Mouse (Mus musculus) B cell, adult 67 days (primary cell): ENCODE results near the gene Col6a2. TPM values are rescaled to one million over a fixed set of nuclear protein-coding genes. Genes with fewer than 3 reads are reported as not detected.

Experiments used
- total RNA-seq, 2 experiments: library from RNA; stranded (reverse); gene quantifications; 4 replicates each; pipeline ENCODE4 v1.2.4; 2023

Col6a2 gene
- under 1 TPM in 1 of 2 experiments, not detected in 1; 0.15 TPM for total RNA-seq

DNA sequence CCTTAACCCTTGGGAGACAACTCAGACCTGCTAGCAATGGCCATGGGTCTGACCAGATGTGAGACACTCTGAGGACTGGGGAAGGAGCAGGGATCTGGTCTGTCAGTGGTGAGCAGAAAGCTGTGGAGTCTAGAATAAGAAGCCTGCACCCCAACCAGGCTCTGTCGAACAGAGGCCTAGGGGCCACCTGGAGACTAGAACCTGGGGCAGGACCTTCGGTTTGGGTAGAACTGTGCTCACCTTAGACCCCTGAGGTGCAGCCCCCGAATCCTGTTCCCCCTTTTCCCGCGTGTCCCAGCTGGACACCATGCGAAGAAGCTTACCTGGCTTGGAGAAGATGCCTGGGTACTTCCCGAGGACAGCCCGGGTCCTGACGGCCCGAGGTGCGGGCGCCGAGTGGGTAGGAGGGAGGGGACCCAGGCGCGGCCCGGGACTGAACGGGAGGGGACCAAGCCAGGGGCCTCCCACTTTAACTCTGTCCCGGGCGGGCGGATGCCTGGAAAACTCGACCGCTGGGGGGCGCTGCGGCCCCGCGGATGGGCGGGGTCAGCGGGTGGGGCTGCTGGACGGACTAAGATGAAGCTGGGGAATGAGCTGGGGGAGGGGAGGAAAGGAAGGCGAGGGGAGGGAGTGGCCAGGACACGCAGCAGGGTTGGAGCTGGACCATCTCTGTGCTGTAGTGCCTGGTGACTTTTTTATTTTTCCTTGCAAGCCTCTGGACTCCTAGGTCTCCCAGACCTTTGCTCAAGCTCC is at the start of gene Col6a2:
Gene Col6a2, minus strand, starts transcription at position 703 of the 753 bp plus-strand sequence.

DNA sequence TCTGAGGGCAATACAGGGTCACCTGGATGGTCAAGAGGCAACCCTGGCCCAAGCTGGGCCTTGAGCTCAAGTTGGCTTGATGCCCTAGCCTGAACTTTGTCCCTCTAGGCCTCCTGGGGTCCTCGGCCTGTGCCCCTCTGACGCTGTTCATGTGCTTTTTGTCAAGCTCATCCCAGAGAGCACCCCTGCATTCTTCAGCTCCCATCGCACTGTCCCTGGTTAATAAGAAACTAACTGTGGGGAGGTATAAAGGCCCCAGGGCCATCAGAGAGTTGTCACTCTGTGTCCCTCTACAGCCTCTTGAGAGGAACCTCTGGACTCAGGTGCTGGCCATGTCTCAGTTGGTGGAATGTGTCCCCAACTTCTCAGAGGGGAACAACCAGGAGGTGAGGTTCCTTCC is 48.1 kb downstream of the Col6a2 start, which contains the start of gene Ftcd:
Gene Ftcd, plus strand, starts transcription at position 275 of the 400 bp plus-strand sequence.

DNA sequence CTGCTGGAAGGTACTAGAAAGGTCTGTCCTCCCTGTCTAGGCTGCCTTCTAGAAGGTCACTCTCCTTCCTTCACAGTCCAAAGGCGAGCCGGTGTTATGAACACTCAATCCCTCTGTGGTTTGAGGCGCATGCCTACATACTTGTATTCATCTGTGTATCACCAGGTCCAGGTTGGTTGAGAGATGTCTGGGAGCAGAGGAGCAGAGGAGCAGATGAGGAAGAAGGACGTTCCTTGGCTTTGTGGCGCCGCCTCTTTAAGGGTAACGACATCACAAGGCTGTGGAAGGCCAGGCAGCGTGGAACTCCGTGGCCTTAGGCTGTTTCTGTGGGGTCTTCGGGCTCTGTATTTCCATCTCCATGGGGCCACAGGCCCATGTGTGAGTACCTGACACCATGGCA is 61.5 kb downstream of the Col6a2 start, which contains the start of gene Spatc1l:
Gene Spatc1l, plus strand, starts transcription at position 301 of the 400 bp plus-strand sequence.

Other genes with a start within 250 kb of the Col6a2 start
- gene AC141477.1, start 183.2 kb downstream of the Col6a2 start, total RNA-seq = 10 to 100 TPM; 14.2 to 26.8 TPM
- 10 to 100 TPM; 63.0 to 63.8 TPM for gene Pcnt, start 180.8 kb downstream of the Col6a2 start, total RNA-seq
- not detected for gene 2610028H24Rik, start 174.5 kb downstream of the Col6a2 start, total RNA-seq
- 10 to 100 TPM; 71.0 to 71.1 TPM for gene Mcm3ap, start 154.7 kb downstream of the Col6a2 start, total RNA-seq
- 1 to 10 TPM; 1.8 to 2.0 TPM for gene Ybey, start 154.5 kb downstream of the Col6a2 start, total RNA-seq
- gene Lss, start 92.0 kb downstream of the Col6a2 start, total RNA-seq = 10 to 100 TPM; 15.4 to 17.2 TPM
- gene Spatc1l, start 61.4 kb downstream of the Col6a2 start, total RNA-seq = not detected
- not detected for gene Ftcd, start 48.0 kb downstream of the Col6a2 start, total RNA-seq
- not detected for gene Col6a1, start 102.5 kb upstream of the Col6a2 start, total RNA-seq